Mouse (Mus musculus) right cerebral cortex, adult 18-20 months (tissue): Measurements from ENCODE around the gene Map2k4.

Source experiments
- DNase-seq: peaks from one replicate; pipeline ENCODE4 v3.0.0; 2022; ENCODE audit warnings: mixed read lengths

Gene Map2k4

DNA sequence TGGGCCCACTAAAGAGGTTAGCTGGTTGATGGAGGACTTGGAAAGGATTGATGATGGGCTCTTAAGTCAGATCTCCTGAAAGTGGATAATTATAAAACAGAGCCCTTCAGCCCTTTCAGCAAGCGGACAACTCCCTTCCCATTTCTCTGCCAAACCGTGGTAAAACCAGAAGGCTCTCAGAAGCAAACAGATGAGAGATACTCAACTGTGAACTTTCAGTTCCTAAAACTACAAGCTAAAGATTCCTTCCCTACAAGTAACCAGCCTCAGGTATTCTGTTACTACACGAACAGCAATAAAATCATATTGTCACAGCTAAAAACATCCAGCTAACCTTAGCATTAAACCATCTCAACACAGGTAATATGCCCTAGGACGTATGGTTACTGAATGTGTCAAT lies 83.2 kb downstream of the Map2k4 start:
- no peak for DNase-seq

- DNase-seq: no peak
Observed at GRCm38 (mm10) chr11:65678824-65679402, 109.2 kb downstream of the Map2k4 start.

GRCm38 (mm10) chr11:65667348-65667969 lies 120.6 kb downstream of the Map2k4 start:
- no peak for DNase-seq

- peak; percentile 31 for DNase-seq
Observed at GRCm38 (mm10) chr11:65664903-65665302, 123.2 kb downstream of the Map2k4 start.

- no peak for DNase-seq
Observed at GRCm38 (mm10) chr11:65661790-65662522, 126.1 kb downstream of the Map2k4 start.

DNA sequence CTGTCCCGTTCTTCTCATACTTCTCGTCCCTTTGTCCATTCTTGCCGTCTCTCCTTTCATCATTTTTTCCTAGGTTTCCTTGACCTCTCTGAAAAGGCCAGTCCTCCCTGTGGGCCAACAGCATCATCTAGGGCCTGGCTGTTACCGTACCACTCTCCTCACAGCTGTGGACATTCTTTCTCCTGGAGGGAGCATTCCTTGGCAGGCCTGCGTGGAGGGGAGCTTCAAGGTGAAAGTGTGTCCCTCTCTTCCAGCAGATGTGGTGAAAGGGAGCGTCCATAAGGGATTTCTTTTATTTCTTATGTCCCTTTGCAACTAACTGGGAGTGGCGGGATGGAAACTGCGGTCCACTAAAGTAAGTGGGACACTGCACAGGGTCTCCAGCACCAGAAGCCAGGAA lies 134.2 kb downstream of the Map2k4 start:
- no peak for DNase-seq

GRCm38 (mm10) chr11:65651426-65651825 lies 136.7 kb downstream of the Map2k4 start:
- no peak for DNase-seq

DNA sequence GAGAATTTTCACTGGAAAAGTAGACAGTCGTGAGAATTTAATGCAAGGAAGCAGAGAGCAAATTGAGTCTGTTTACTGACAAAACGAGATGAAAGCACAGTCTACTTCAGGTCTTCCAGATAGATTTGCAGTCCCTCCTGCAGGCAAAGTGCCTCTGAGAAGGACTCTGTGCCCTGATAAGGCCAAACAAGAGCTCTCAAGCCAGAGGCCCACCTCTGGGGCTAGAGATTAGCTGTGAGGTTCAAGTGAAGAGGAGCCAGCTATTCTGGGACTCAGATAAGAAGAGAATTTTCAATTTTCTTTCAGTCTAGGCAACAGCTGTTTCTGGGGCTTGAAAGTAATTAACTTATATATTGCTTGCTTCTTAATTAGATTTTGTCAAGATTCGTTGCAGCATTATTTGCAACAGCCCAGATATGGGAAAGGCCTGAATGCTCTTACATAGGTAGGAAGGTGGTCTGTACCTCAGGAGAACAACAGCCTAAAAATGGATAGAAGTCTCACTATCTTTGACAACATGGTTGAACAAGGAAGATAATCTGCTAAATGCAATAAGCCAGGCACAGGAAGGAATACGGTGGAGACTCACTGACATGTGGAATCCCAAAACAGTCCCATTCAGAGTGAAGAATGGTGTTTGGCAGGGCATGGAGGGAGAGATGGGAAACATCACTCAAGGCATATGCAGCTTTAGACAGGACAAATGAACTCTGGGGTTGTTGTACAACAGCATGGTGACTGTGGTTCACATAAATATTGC lies 138.0 kb downstream of the Map2k4 start:
- no peak for DNase-seq

GRCm38 (mm10) chr11:65649469-65649868 lies 138.6 kb downstream of the Map2k4 start:
- no peak for DNase-seq

DNA sequence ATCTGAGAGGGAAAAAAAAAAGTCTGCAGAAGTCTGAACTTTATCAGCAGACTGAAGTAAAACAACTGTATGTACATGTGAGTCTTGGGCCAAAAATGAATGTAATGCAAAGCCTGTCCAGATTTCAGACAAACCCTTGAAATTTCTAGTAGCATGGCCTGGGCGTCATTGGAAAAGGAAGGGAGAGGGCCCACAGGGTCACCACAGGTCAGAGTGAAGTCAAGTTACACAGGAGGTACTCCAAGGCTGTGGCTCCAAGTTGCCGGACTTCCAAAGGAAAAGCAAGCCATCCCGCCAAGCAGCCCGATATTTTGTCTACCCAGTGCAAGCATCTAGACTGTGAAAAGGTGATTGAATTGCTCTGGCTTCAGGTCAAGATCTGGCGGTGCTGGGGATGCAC lies 141.8 kb downstream of the Map2k4 start:
- DNase-seq: no peak

GRCm38 (mm10) chr11:65644539-65644938 lies 143.6 kb downstream of the Map2k4 start:
- no peak for DNase-seq

DNA sequence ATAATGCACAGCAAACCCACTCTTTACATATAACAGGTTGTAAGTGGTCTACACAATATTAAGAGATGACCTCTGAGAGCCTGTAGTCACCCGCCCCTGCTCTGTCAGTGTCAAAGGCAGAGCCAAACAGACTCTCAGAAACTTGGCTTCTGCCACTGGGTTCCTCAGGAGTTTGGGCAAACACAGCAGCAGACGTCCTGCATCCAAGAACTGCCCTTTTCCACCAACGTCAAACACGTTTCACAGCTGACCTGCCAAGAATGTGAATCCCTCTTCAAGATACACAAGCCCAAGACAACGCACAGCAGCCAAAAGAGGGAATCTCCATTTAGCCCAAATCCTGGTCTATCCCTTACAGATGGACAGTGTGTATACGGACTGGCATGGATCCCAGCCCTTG lies 147.8 kb downstream of the Map2k4 start:
- DNase-seq: no peak
